Mouse (Mus musculus): ENCODE measurements around the gene Gadd45gip1. TPM values are rescaled to one million over a fixed set of nuclear protein-coding genes. Genes with fewer than 3 reads are reported as not detected.

Gene Gadd45gip1
- polyA plus RNA-seq, 1 experiment from 2014 or later, result 90.6 TPM

DNA sequence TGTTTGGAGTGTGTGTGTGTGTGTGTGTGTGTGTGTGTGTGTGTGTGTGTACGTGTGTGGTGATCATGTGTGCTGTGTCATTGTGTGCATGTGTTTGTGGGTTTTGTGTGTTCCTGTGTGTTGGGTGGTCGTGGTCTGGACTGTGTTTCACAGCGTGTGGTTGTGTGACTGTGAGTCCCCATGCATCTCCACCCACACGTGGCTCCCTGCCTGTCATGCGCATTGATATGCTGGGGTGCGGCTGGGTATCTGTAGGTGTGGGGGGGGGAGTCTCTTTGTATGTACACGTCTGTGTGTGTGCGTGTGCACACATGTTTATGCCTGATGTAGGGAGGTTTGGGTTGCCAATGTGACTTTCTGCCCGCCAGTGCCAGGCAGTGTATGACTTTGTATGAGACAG, 38.2 kb upstream of the Gadd45gip1 start:
- H3K27me3 ChIP-seq (replicated peaks; ENCODE audit: control insufficient read depth, insufficient read depth, low read length), result peaks cover 88% of the 10 kb centered on the region
- no peaks in the 10 kb centered on the region for H3K4me1 ChIP-seq (replicated peaks; ENCODE audit: control insufficient read depth, insufficient read depth, low read length)
- H3K9me3 ChIP-seq (ENCODE audit: control insufficient read depth, low read length), result no peaks in the 10 kb centered on the region
- no peak overlapping the region for H3K27ac ChIP-seq (ENCODE audit: low read depth, low read length)
- ATAC-seq (replicated peaks; ENCODE audit: low FRiP score) (no peak), DNase-seq (ENCODE audit: low spot score) (no peak)
- no peaks in the 10 kb centered on the region for H3K36me3 ChIP-seq (ENCODE audit: control insufficient read depth, insufficient read depth, low read length)
- no peak overlapping the region for H3K9ac ChIP-seq (ENCODE audit: low read depth, low read length)
- H3K4me3 ChIP-seq (ENCODE audit: low read depth, low read length), result no peak overlapping the region
- no peak overlapping the region for H3K4me2 ChIP-seq
- 76% methylated on average over 9 of the region's 9 CpGs for WGBS

- Histone ChIP-seq H3K27ac (ENCODE audit: low read depth, low read length) (no peak overlapping the region), H3K27me3 (replicated peaks; ENCODE audit: control insufficient read depth, insufficient read depth, low read length) (peaks cover 88% of the 10 kb centered on the region), H3K9ac (ENCODE audit: low read depth, low read length) (no peak overlapping the region), H3K4me1 (replicated peaks; ENCODE audit: control insufficient read depth, insufficient read depth, low read length) (no peaks in the 10 kb centered on the region), H3K4me3 (ENCODE audit: low read depth, low read length) (no peak overlapping the region), H3K4me2 (no peak overlapping the region), H3K9me3 (ENCODE audit: control insufficient read depth, low read length) (no peaks in the 10 kb centered on the region), H3K36me3 (ENCODE audit: control insufficient read depth, insufficient read depth, low read length) (no peaks in the 10 kb centered on the region)
- DNase-seq (ENCODE audit: low spot score) (no peak), ATAC-seq (replicated peaks; ENCODE audit: low FRiP score) (no peak)
- 64% methylated on average over 13 of the region's 13 CpGs for WGBS
Observed at GRCm38 (mm10) chr8:84793791-84794485, 37.4 kb upstream of the Gadd45gip1 start.

DNA sequence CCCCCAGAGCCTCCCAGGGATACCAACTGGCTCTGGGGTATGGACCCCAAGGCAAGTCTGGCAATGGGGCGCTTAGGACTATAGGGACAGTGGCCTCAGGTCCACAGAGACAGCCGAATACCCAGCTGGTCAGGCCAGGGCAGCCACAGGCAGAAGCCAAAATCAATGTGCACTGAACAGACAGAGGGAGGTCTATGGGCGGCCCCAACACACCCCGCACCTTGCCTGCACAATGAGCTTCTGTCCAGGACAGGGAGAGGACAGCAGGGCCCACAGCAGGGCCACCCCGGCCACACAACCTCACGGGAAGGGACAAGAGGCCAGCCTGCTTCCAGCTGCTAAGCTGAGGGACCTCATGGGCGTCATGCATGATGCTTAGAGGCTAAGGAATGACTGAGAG, 36.8 kb upstream of the Gadd45gip1 start:
- Histone ChIP-seq H3K36me3 (ENCODE audit: control insufficient read depth, insufficient read depth, low read length) (no peaks in the 10 kb centered on the region), H3K27ac (ENCODE audit: low read depth, low read length) (no peak overlapping the region), H3K9me3 (ENCODE audit: control insufficient read depth, low read length) (no peaks in the 10 kb centered on the region), H3K4me1 (replicated peaks; ENCODE audit: control insufficient read depth, insufficient read depth, low read length) (no peaks in the 10 kb centered on the region), H3K27me3 (replicated peaks; ENCODE audit: control insufficient read depth, insufficient read depth, low read length) (peaks cover 88% of the 10 kb centered on the region), H3K4me3 (ENCODE audit: low read depth, low read length) (no peak overlapping the region), H3K9ac (ENCODE audit: low read depth, low read length) (no peak overlapping the region), H3K4me2 (no peak overlapping the region)
- WGBS, result 70% methylated on average over 7 of the region's 7 CpGs
- DNase-seq (ENCODE audit: low spot score), result no peak
- no peak for ATAC-seq (replicated peaks; ENCODE audit: low FRiP score)

DNA sequence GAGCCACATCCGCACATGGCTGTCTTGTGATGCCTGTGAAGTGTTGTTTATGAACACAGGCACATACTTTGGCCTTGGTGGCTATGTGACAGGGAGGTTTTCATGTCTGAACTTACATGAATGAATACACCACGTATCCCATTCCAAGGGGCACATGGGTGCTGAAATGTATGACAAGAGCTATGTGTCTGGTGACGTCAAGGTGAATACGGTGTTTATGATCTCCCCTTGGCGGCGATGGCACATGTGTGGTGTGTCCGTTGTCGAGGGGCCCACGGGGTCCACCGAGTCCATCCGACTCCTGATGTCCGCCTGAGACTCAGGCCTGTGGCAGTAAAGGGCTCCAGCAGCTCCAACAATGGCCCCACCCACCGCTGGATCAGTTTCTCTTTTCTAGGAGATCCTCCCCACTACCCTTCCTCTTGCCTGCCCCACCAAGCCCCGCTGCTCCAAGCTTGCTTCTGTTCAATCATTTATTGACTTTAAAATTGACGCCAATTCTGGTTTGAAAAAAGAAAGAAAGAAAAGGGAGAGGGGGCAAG, 34.0 kb upstream of the Gadd45gip1 start:
- H3K36me3 ChIP-seq (ENCODE audit: control insufficient read depth, insufficient read depth, low read length), result no peaks in the 10 kb centered on the region
- no peak for DNase-seq (ENCODE audit: low spot score)
- no peak for ATAC-seq (replicated peaks; ENCODE audit: low FRiP score)
- H3K9ac ChIP-seq (ENCODE audit: low read depth, low read length), result no peak overlapping the region
- WGBS, result 79% methylated on average over 15 of the region's 15 CpGs
- H3K4me1 ChIP-seq (replicated peaks; ENCODE audit: control insufficient read depth, insufficient read depth, low read length), result peaks cover 5% of the 10 kb centered on the region; the same call in 1 of the 2 replicates
- H3K4me2 ChIP-seq, result no peak overlapping the region
- no peak overlapping the region for H3K27ac ChIP-seq (ENCODE audit: low read depth, low read length)
- no peaks in the 10 kb centered on the region for H3K9me3 ChIP-seq (ENCODE audit: control insufficient read depth, low read length)
- no peak overlapping the region for H3K4me3 ChIP-seq (ENCODE audit: low read depth, low read length)
- H3K27me3 ChIP-seq (replicated peaks; ENCODE audit: control insufficient read depth, insufficient read depth, low read length), result peaks cover 91% of the 10 kb centered on the region

DNA sequence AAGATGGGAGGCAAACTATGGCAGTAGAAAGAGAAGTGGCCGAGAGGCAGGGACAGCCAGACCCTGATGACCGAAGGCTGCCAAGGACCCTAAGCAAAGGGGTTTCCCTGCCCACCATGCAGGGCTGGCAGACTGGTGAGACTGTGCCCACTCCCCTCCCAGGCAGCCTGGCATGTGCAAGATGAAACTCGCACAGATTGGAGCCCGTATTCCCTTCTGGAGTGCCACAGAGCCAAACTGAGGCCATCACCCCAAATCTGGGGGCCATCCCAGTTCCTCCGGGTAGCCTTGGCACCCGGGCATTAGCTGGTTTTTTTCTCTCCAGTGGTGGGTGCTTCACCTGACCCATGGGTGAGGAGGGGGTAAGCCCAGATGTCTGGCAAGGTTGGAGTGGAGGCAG, 33.4 kb upstream of the Gadd45gip1 start:
- 79% methylated on average over 6 of the region's 6 CpGs for WGBS
- H3K4me3 ChIP-seq (ENCODE audit: low read depth, low read length), result no peak overlapping the region
- no peaks in the 10 kb centered on the region for H3K36me3 ChIP-seq (ENCODE audit: control insufficient read depth, insufficient read depth, low read length)
- DNase-seq (ENCODE audit: low spot score), result no peak
- H3K27me3 ChIP-seq (replicated peaks; ENCODE audit: control insufficient read depth, insufficient read depth, low read length), result peaks cover 92% of the 10 kb centered on the region
- no peaks in the 10 kb centered on the region for H3K9me3 ChIP-seq (ENCODE audit: control insufficient read depth, low read length)
- peaks cover 5% of the 10 kb centered on the region; the same call in 1 of the 2 replicates for H3K4me1 ChIP-seq (replicated peaks; ENCODE audit: control insufficient read depth, insufficient read depth, low read length)
- no peak overlapping the region for H3K4me2 ChIP-seq
- no peak for ATAC-seq (replicated peaks; ENCODE audit: low FRiP score)
- H3K9ac ChIP-seq (ENCODE audit: low read depth, low read length), result no peak overlapping the region
- no peak overlapping the region for H3K27ac ChIP-seq (ENCODE audit: low read depth, low read length)

DNA sequence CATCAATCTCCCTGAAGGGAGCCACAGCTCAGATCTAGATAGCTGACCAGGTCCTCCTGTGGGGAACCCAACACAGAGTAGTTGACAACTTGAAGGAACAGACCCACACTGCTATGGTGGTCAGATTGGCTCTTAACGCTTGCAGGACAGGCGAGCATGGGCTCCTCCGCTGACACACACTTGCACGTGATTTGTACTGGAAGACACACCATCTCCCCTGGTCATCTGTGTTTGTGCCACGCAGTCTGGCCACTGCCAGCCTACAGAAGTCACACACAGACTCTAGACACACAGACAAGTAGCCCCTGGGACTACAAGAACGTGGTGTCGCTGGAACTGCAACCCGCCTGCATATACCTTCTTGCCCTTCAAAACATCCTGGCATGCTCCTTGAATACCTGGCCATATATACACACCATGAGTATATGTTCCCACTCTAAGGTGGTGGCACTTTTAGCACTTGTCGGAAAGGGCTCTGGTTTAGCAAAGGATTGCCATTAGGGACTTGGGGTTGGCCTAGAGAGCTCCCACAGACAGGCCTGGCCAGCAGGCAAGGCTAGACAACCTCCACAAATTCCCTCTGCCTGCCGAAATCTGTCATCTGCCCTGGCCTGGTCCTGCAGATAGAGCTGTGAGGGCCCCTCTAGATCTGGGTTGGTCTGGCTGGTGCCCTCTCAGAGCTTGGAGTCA, 32.7 kb upstream of the Gadd45gip1 start:
- Histone ChIP-seq H3K27me3 (replicated peaks; ENCODE audit: control insufficient read depth, insufficient read depth, low read length) (peaks cover 92% of the 10 kb centered on the region), H3K36me3 (ENCODE audit: control insufficient read depth, insufficient read depth, low read length) (no peaks in the 10 kb centered on the region), H3K4me3 (ENCODE audit: low read depth, low read length) (peak overlapping the region; percentile 90), H3K4me2 (peak overlapping the region; percentile 96), H3K4me1 (replicated peaks; ENCODE audit: control insufficient read depth, insufficient read depth, low read length) (peaks cover 5% of the 10 kb centered on the region; the same call in 1 of the 2 replicates), H3K9ac (ENCODE audit: low read depth, low read length) (peak overlapping the region; percentile 79), H3K27ac (ENCODE audit: low read depth, low read length) (no peak overlapping the region), H3K9me3 (ENCODE audit: control insufficient read depth, low read length) (no peaks in the 10 kb centered on the region)
- ATAC-seq (replicated peaks; ENCODE audit: low FRiP score) (no peak), DNase-seq (ENCODE audit: low spot score) (no peak)
- WGBS, result 47% methylated on average over 10 of the region's 10 CpGs

DNA sequence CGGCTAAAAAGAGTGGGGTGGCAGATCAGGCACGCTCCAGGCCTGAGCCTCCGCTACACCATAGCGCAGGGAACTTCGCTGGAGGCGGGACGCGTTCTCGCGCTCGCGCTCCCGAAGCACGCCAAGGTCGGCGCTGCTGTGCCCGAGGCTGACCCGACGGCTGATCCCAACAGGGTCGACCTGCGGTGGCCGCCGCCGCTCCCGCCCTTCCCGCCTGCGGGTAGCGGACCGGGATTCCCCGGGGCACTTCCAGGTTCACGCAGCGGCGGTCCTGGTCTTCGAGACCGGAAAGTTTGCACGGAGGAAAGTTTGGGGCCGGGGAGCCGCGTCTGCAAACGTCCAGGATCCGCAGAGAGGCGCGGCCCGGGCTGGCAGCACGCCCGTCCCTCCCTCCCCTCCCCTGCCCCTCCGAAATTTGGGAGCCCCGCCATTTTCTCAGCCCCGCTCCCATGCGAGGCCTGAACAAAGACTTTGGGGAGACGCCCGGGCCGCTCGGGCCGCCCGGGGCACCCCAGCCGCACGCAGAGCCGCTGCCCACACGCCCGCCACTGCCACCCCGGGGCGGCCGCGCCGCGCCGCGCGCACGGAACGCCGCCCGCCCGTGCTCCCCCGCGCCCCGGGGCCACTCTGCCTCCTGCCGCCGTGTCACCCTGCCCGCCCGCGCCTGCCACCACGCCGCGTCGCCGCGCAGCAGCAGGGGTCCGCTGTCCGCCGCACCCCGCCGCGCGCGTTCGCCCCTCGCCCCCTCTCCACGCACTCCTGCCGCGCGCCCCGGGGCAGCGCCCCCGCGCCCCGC, 32.0 kb upstream of the Gadd45gip1 start:
- Histone ChIP-seq H3K9ac (ENCODE audit: low read depth, low read length) (peak overlapping the region; percentile 79), H3K4me1 (replicated peaks; ENCODE audit: control insufficient read depth, insufficient read depth, low read length) (peaks cover 5% of the 10 kb centered on the region; the same call in 1 of the 2 replicates), H3K4me3 (ENCODE audit: low read depth, low read length) (peak overlapping the region; percentile 90), H3K4me2 (peak overlapping the region; percentile 96), H3K27me3 (replicated peaks; ENCODE audit: control insufficient read depth, insufficient read depth, low read length) (peaks cover 91% of the 10 kb centered on the region), H3K27ac (ENCODE audit: low read depth, low read length) (peak overlapping the region; percentile 32), H3K36me3 (ENCODE audit: control insufficient read depth, insufficient read depth, low read length) (no peaks in the 10 kb centered on the region), H3K9me3 (ENCODE audit: control insufficient read depth, low read length) (no peaks in the 10 kb centered on the region)
- DNase-seq (ENCODE audit: low spot score) (peak; percentile 70), ATAC-seq (replicated peaks; ENCODE audit: low FRiP score) (peak; percentile 46)
- WGBS, result under 1% methylated on average over 84 of the region's 108 CpGs

DNA sequence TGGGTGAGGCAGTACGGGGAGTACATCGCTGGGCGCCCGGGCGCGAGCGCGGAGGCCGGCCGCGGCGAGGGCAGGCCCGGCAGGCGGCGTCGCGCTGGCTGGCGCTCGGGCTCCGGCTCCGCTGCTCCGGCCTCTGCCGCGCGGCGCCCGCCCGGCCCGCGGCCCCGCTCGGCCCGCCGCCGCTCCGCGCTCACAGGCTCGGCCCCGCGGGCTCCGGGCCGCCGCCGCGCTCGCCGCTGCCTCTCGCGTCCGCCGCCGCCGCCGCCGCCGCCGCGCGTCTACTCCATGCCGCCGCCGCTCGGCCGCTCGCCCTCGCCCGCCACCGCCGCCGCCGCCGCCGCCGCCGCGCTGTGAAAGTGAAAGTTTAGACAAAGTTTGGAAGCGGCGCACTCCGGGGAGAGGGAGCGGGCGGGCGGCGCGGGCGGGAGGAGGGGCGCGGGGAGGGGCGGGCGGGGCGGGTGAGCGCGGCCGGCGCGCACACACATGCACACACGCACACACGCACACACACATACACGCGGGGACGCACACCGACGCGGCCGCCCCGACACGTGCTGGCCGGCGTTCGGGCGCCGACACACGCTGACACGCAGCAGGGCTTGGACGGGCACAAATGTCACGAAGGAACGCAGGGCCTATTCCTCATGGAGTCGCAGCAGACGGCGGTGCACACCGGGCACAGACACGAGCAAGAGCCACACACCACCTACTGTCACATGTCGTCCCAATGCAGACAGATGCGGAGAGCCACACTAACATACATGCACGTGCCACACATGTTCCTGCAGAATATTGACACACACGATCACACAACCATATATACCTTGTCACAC, 31.1 kb upstream of the Gadd45gip1 start, which contains the start of gene Nfix:
Gene Nfix (minus strand): TSS at position 346 of the 833 bp plus-strand sequence.
- Histone ChIP-seq H3K4me3 (ENCODE audit: low read depth, low read length) (peak within 1 kb of the TSS; percentile 90), H3K4me1 (replicated peaks; ENCODE audit: control insufficient read depth, insufficient read depth, low read length) (peaks cover 5% of the 10 kb centered on the region; the same call in 1 of the 2 replicates), H3K4me2 (peak within 1 kb of the TSS; percentile 96), H3K27ac (ENCODE audit: low read depth, low read length) (peak within 1 kb of the TSS; percentile 32), H3K9me3 (ENCODE audit: control insufficient read depth, low read length) (no peaks in the 10 kb centered on the region), H3K9ac (ENCODE audit: low read depth, low read length) (peak within 1 kb of the TSS; percentile 79), H3K36me3 (ENCODE audit: control insufficient read depth, insufficient read depth, low read length) (no peaks in the 10 kb centered on the region), H3K27me3 (replicated peaks; ENCODE audit: control insufficient read depth, insufficient read depth, low read length) (peaks cover 93% of the 10 kb centered on the region)
- DNase-seq (ENCODE audit: low spot score), result no peak
- ATAC-seq (replicated peaks; ENCODE audit: low FRiP score), result peak; percentile 37; the same call in 1 of the 2 replicates
- WGBS, result 2% methylated on average over 73 of the region's 125 CpGs
